Mouse (Mus musculus): ENCODE measurements around the gene Fam189a1.

DNA sequence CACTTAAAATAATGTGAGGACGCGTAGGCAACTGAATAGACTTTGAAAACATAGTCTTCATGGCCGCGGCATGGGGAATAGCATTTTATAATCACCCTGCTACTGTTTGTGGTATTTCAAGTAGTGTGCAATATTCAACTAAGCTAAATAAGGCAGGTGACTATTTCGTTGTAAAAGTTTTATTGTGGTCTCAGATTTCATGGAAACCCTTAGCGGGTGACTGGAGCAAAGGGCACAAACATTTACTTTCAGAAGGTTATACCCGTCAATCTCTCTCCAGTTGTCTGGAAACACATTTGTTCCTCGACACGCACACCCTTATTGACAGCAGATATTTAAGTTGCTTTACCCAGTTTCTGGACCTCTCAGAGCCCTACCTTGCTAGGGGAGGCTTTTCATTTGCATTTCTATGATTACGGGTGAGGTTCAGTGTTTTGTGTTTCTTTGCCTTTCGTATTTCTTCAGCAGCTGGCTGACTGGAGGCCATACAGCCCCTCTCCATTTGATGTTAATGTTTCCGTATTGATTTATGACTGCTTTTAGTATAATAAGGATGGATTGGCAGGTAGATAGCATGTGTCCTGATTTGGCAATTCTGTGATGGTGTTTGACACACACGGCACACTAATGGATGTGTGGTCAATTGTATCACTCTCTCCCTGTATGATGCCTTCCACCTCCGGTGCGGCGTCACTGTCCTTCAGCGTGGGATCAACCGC is 107.0 kb downstream of the Fam189a1 start:
- TF ChIP-seq CTCF (IDR thresholded peaks at IDR 0.05; ENCODE audit: low read depth, low read length): no peak
- TF ChIP-seq POLR2A (IDR thresholded peaks at IDR 0.05; ENCODE audit: insufficient read depth, low read length): no peak

Measured in ES-Bruce4 (cell line).